22 mouse cellular contexts compared by ENCODE assay signal in genomic region chr14:27873619-27874018, GRCm38 (mm10).
DNase-seq lines count a peak whose midpoint lies in the region; ATAC-seq and TF ChIP-seq lines count a peak whose summit lies in the region.
"Had no signal": no experiment of that assay in that cellular context is flagged by ENCODE, and none has a peak within 500 bp of the region (broad histone marks: within the 10 kb centered on the region; RNA-seq: fewer than 3 reads in every experiment).

No protein-coding gene starts in this region.

- H3K4me1 ChIP-seq in intestine, postnatal 0 days (replicated peaks; ENCODE audit: control insufficient read depth, insufficient read depth, low read length), result no peaks in the 10 kb centered on the region
- H3K4me1 ChIP-seq in intestine, embryonic 15.5 days (replicated peaks), result no peaks in the 10 kb centered on the region
- no peaks in the 10 kb centered on the region for H3K4me1 ChIP-seq in liver, postnatal 0 days (ENCODE audit: insufficient read depth)
- no peaks in the 10 kb centered on the region for H3K4me1 ChIP-seq in liver, embryonic 11.5 days (replicated peaks; ENCODE audit: control insufficient read depth, insufficient read depth, low read length)
- H3K4me1 ChIP-seq: embryonic facial prominence, embryonic 12.5 days; heart, embryonic 10.5 days; limb, embryonic 13.5 days had no signal

- H3K4me2 ChIP-seq in intestine, postnatal 0 days (replicated peaks; ENCODE audit: low read depth), result no peak overlapping the region
- no peak overlapping the region for H3K4me2 ChIP-seq in intestine, embryonic 15.5 days (replicated peaks)
- H3K4me2 ChIP-seq in liver, postnatal 0 days (ENCODE audit: low read depth, low read length), result no peak overlapping the region
- H3K4me2 ChIP-seq in liver, embryonic 11.5 days, result no peak overlapping the region
- H3K4me2 ChIP-seq: embryonic facial prominence, embryonic 12.5 days; forebrain, embryonic 13.5 days; limb, embryonic 13.5 days had no signal

- no peaks in the 10 kb centered on the region for H3K36me3 ChIP-seq in intestine, postnatal 0 days (ENCODE audit: control insufficient read depth, insufficient read depth)
- no peaks in the 10 kb centered on the region for H3K36me3 ChIP-seq in intestine, embryonic 15.5 days
- no peaks in the 10 kb centered on the region for H3K36me3 ChIP-seq in liver, postnatal 0 days (replicated peaks; ENCODE audit: insufficient read depth, low read length)
- no peaks in the 10 kb centered on the region for H3K36me3 ChIP-seq in liver, embryonic 11.5 days (ENCODE audit: control insufficient read depth, insufficient read depth, low read length)
- H3K36me3 ChIP-seq: embryonic facial prominence, embryonic 12.5 days; heart, embryonic 10.5 days; limb, embryonic 13.5 days had no signal

- no peaks in the 10 kb centered on the region for H3K27me3 ChIP-seq in intestine, postnatal 0 days (replicated peaks; ENCODE audit: control insufficient read depth, insufficient read depth, low read length)
- H3K27me3 ChIP-seq in intestine, embryonic 15.5 days (replicated peaks), result no peaks in the 10 kb centered on the region
- H3K27me3 ChIP-seq in liver, postnatal 0 days (ENCODE audit: insufficient read depth, low read length), result no peaks in the 10 kb centered on the region
- H3K27me3 ChIP-seq in liver, embryonic 11.5 days (replicated peaks; ENCODE audit: control insufficient read depth, insufficient read depth, low read length), result no peaks in the 10 kb centered on the region
- H3K27me3 ChIP-seq: embryonic facial prominence, embryonic 12.5 days; forebrain, embryonic 13.5 days had no signal

- no peak overlapping the region for H3K9ac ChIP-seq in intestine, postnatal 0 days (ENCODE audit: low read depth, low read length)
- no peak overlapping the region for H3K9ac ChIP-seq in intestine, embryonic 15.5 days
- H3K9ac ChIP-seq in liver, postnatal 0 days (replicated peaks), result no peak overlapping the region
- no peak overlapping the region for H3K9ac ChIP-seq in liver, embryonic 11.5 days (ENCODE audit: low read depth, low read length)
- H3K9ac ChIP-seq: embryonic facial prominence, embryonic 12.5 days; forebrain, embryonic 13.5 days; limb, embryonic 13.5 days; liver, embryonic 14.5 days had no signal

- TF ChIP-seq CTCF in intestine, postnatal 0 days (IDR thresholded peaks at IDR 0.05; ENCODE audit: low read depth), result peak; percentile 22; the same call in 1 of the 2 replicates
- peak; percentile 18 for TF ChIP-seq CTCF in liver, postnatal 0 days (IDR thresholded peaks at IDR 0.05; ENCODE audit: low read depth)

- no peaks in the 10 kb centered on the region for H3K9me3 ChIP-seq in intestine, postnatal 0 days (ENCODE audit: control insufficient read depth)
- no peaks in the 10 kb centered on the region for H3K9me3 ChIP-seq in intestine, embryonic 15.5 days
- H3K9me3 ChIP-seq in liver, postnatal 0 days (ENCODE audit: low read length), result no peaks in the 10 kb centered on the region
- H3K9me3 ChIP-seq in liver, embryonic 11.5 days (ENCODE audit: control insufficient read depth, low read length), result no peaks in the 10 kb centered on the region
- H3K9me3 ChIP-seq: embryonic facial prominence, embryonic 12.5 days; forebrain, embryonic 13.5 days; heart, embryonic 10.5 days; limb, embryonic 13.5 days had no signal

- ATAC-seq in intestine, postnatal 0 days, result no peak
- no peak for ATAC-seq in intestine, embryonic 15.5 days
- no peak for ATAC-seq in liver, postnatal 0 days
- no peak for ATAC-seq in liver, embryonic 11.5 days (replicated peaks; ENCODE audit: low FRiP score)
- 0 out of 2 replicates have a peak, but pooled peaks have one; percentile 44 for ATAC-seq in megakaryocyte progenitor cell, adult 5-6 weeks (replicated peaks; ENCODE audit: poor library complexity)
- ATAC-seq: forebrain, embryonic 13.5 days; inflammation-experienced regulatory T-cells, adult 6 months; midbrain, embryonic 16.5 days had no signal

- no peak for TF ChIP-seq EP300 in liver, postnatal 0 days (IDR thresholded peaks at IDR 0.05; ENCODE audit: low read depth)

- WGBS in intestine, postnatal 0 days, result 95% methylated on average over 1 of the region's 1 CpGs
- 90% methylated on average over 1 of the region's 1 CpGs for WGBS in intestine, embryonic 15.5 days
- WGBS in liver, postnatal 0 days (ENCODE audit: insufficient replicate concordance), result 70% methylated on average over 1 of the region's 1 CpGs
- WGBS in liver, embryonic 11.5 days, result 68% methylated on average over 1 of the region's 1 CpGs

- peak; percentile 24 for DNase-seq in embryo, embryonic 10 days (ENCODE audit: low spot score)
- no peak for DNase-seq in embryo, embryonic 11 days
- no peak for DNase-seq in liver, postnatal 0 days
- DNase-seq in liver, embryonic 11.5 days (ENCODE audit: low spot score), result no peak
- DNase-seq in adrenal gland, adult 18-20 months (ENCODE audit: low spot score in 2 of 2), result no peak
- DNase-seq: adrenal gland, postnatal 10 days; cerebellum, adult 9-10 months; heart, postnatal 10 days; kidney, postnatal 10 days; right cerebral cortex, adult 18-20 months; thymus, postnatal 14 days had no signal

- no peak overlapping the region for H3K4me3 ChIP-seq in intestine, postnatal 0 days (ENCODE audit: low read depth, low read length)
- no peak overlapping the region for H3K4me3 ChIP-seq in intestine, embryonic 15.5 days (replicated peaks)
- H3K4me3 ChIP-seq in liver, postnatal 0 days (ENCODE audit: low read depth, low read length), result no peak overlapping the region
- H3K4me3 ChIP-seq in liver, embryonic 11.5 days (ENCODE audit: low read depth, low read length), result no peak overlapping the region
- H3K4me3 ChIP-seq: embryonic facial prominence, embryonic 12.5 days; erythroblast, embryonic 14.5 days; forebrain, embryonic 13.5 days; heart, embryonic 10.5 days; limb, embryonic 13.5 days had no signal

- no peak overlapping the region for H3K27ac ChIP-seq in intestine, postnatal 0 days (ENCODE audit: low read depth, low read length)
- no peak overlapping the region for H3K27ac ChIP-seq in intestine, embryonic 15.5 days
- no peak overlapping the region for H3K27ac ChIP-seq in liver, postnatal 0 days (ENCODE audit: low read depth)
- no peak overlapping the region for H3K27ac ChIP-seq in liver, embryonic 11.5 days (ENCODE audit: low read depth, low read length)
- H3K27ac ChIP-seq: embryonic facial prominence, embryonic 12.5 days; forebrain, embryonic 13.5 days; heart, embryonic 10.5 days; limb, embryonic 13.5 days; liver, embryonic 14.5 days had no signal
